Mouse (Mus musculus): ENCODE results near the gene Zkscan1. TPM values are rescaled to one million over a fixed set of nuclear protein-coding genes. Genes with fewer than 3 reads are reported as not detected.

Gene Zkscan1
- polyA plus RNA-seq (2012; fragmentation: generic; extraction: Trizol) = 1 to 10 TPM in 1 of 2 experiments, under 1 TPM in 1; 0.23 to 4.5 TPM

DNA sequence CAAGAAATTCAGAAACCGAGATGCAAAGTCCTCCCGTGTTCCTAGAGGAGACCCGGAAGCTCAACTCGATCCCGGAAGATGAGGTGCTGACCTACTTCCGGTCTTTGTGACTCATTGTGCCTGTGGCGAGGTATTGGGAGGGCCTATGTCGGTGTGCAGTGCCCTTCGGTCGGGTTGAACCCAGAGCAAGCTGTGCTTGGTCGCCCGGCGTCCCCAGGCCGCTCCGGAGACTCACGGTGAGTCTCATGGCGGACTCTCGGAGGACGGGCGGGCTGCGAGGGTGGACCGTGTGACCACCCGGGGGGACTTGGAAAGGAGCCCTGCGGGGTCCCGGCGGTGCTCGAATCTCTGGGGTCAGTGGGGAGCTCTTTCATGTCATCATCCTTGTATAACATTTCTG is at the start of gene Zkscan1:
Zkscan1 (plus strand) TSS at position 89 of the 400 bp plus-strand sequence.

DNA sequence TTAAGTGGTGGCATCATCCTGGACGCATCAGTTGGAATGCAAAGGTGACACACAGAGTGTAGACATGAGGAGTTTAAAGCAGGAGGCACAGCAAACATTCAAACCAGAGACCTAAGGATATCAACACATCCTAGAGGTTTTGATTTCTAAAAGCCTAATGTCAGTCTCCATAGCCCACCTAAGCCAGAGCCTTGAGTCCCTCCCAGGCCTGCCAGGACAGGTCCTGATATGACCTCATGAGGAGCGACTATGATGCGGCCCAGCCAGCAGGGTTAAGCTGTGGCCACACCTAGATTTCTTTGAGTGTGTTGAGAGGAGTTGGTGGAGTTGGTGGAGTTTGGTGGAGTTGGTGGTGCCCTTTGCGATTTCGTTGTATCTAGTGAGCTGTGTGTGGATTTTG is 32.0 kb upstream of the Zkscan1 start, which contains the start of gene Smok3c:
Smok3c (plus strand) TSS at position 301 of the 400 bp plus-strand sequence.

DNA sequence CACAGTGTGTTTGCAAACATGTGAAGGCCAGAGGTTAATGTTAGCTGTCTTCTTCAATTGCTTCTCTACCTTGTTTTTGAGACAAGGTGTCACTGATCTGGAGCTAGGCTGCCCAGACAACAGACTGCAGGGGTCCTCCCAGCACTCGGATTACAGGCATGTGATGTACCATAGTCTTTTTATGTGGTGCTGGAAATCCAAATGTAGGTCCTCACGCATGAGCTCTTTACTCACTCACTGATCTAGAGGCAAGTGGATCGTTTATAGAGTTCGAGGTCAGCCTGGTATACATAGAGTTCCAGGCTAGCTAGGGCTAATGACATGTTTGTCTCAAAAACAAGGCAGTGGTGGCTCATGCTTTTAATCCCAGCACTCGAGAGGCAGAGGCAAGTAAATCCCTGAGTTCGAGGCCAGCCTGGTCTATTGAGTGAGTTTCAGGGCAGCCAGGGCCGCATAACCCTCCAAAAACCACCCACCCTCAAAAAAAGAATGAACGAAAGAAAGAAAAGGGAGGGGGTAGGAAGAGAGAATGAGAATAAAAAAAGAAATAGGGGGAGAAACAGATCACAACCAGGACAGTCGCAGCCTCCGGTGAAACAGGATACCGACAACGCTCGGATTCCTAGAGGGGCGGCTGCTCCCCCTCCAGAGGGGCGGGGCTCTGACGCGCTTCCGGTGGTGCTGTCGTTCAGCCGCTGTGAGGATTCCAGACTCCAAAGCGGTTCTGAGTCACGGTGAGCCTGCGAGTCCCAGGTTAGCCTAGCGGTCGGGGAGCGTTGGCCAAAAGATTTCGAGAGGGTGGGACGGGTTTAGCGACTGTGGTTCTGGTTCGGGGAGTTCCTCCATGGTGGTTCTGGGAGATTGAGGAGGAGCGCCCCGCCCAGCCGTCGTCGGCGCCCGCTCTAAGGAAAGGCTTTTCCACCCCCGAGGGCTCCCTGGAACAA is 31.6 kb downstream of the Zkscan1 start, which contains the start of gene Zscan21:
Zscan21 (plus strand) TSS at position 649 of the 944 bp plus-strand sequence.

DNA sequence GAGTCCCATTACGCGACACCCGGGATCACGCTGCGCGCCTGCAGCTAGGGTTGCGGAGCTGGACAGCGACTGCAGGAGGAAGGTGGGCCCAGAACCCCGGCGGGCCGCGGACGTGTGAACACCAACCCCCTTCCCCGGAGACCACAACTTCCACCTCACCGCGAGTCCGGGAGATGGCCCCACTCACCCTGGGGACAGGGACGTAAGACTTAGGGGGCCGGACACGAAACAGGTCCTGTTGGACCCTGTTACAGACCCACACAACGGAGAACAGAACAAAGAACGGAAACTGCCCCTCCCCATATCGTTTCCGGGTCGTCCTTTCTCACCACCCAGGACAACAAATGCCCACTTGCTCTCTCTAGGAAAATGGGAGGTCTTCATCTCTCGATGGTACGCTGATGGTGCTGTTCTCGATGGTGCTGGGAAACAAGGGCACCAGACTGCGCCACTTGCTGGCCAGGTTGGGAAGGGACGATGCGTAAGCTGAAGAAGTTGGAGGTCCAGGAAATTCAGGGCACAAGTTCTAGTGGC is 70.6 kb downstream of the Zkscan1 start, which contains the start of gene Zfp113:
Zfp113 (minus strand) TSS at position 302 of the 534 bp plus-strand sequence.

Other genes with a start within 250 kb of the Zkscan1 start
- not detected for gene Pilra, start 248.8 kb upstream of the Zkscan1 start, polyA plus RNA-seq (2012; fragmentation: generic; extraction: Trizol)
- under 1 TPM in 1 of 2 experiments, not detected in 1; 0.15 TPM for gene Pilrb1, start 227.0 kb upstream of the Zkscan1 start, polyA plus RNA-seq (2012; fragmentation: generic; extraction: Trizol)
- under 1 TPM in 1 of 2 experiments, not detected in 1; 0.04 TPM for gene Pilrb2, start 213.3 kb upstream of the Zkscan1 start, polyA plus RNA-seq (2012; fragmentation: generic; extraction: Trizol)
- not detected for gene Cyp3a13, start 163.5 kb upstream of the Zkscan1 start, polyA plus RNA-seq (2012; fragmentation: generic; extraction: Trizol)
- gene Gjc3, start 122.0 kb upstream of the Zkscan1 start, polyA plus RNA-seq (2012; fragmentation: generic; extraction: Trizol) = under 1 TPM in 1 of 2 experiments, not detected in 1; 0.01 TPM
- not detected for gene Azgp1, start 103.6 kb upstream of the Zkscan1 start, polyA plus RNA-seq (2012; fragmentation: generic; extraction: Trizol)
- not detected for gene Smok3a, start 63.8 kb upstream of the Zkscan1 start, polyA plus RNA-seq (2012; fragmentation: generic; extraction: Trizol)
- gene Smok3b, start 63.7 kb upstream of the Zkscan1 start, polyA plus RNA-seq (2012; fragmentation: generic; extraction: Trizol) = not detected
- gene Smok3c, start 31.9 kb upstream of the Zkscan1 start, polyA plus RNA-seq (2012; fragmentation: generic; extraction: Trizol) = not detected
- 10 to 100 TPM in 1 of 2 experiments, 1 to 10 TPM in 1; 1.8 to 19.0 TPM for gene Zscan21, start 31.8 kb downstream of the Zkscan1 start, polyA plus RNA-seq (2012; fragmentation: generic; extraction: Trizol)
- gene Zfp113, start 70.7 kb downstream of the Zkscan1 start, polyA plus RNA-seq (2012; fragmentation: generic; extraction: Trizol) = 1 to 10 TPM in 1 of 2 experiments, under 1 TPM in 1; 0.56 to 3.5 TPM
- gene Cops6, start 76.0 kb downstream of the Zkscan1 start, polyA plus RNA-seq (2012; fragmentation: generic; extraction: Trizol) = 100 to 1,000 TPM; 170 to 230 TPM
- 10 to 100 TPM in 1 of 2 experiments, 1 to 10 TPM in 1; 6.1 to 21.4 TPM for gene Ap4m1, start 86.9 kb downstream of the Zkscan1 start, polyA plus RNA-seq (2012; fragmentation: generic; extraction: Trizol)
- gene Mcm7, start 87.3 kb downstream of the Zkscan1 start, polyA plus RNA-seq (2012; fragmentation: generic; extraction: Trizol) = 100 to 1,000 TPM in 1 of 2 experiments, 10 to 100 TPM in 1; 61.2 to 191 TPM
- 10 to 100 TPM; 25.1 to 32.8 TPM for gene Taf6, start 102.4 kb downstream of the Zkscan1 start, polyA plus RNA-seq (2012; fragmentation: generic; extraction: Trizol)
- gene Cnpy4, start 102.4 kb downstream of the Zkscan1 start, polyA plus RNA-seq (2012; fragmentation: generic; extraction: Trizol) = 10 to 100 TPM in 1 of 2 experiments, 1 to 10 TPM in 1; 3.2 to 41.2 TPM
- gene Mblac1, start 109.2 kb downstream of the Zkscan1 start, polyA plus RNA-seq (2012; fragmentation: generic; extraction: Trizol) = 1 to 10 TPM in 1 of 2 experiments, under 1 TPM in 1; 0.83 to 3.0 TPM
- gene Nxpe5, start 140.8 kb downstream of the Zkscan1 start, polyA plus RNA-seq (2012; fragmentation: generic; extraction: Trizol) = not detected
- 100 to 1,000 TPM in 1 of 2 experiments, 10 to 100 TPM in 1; 81.8 to 128 TPM for gene Lamtor4, start 170.4 kb downstream of the Zkscan1 start, polyA plus RNA-seq (2012; fragmentation: generic; extraction: Trizol)
- 10 to 100 TPM in 1 of 2 experiments, 1 to 10 TPM in 1; 2.6 to 12.4 TPM for gene BC037034, start 178.9 kb downstream of the Zkscan1 start, polyA plus RNA-seq (2012; fragmentation: generic; extraction: Trizol)
- under 1 TPM in 1 of 2 experiments, not detected in 1; 0.60 TPM for gene Gal3st4, start 187.8 kb downstream of the Zkscan1 start, polyA plus RNA-seq (2012; fragmentation: generic; extraction: Trizol)
- gene Gm43720, start 194.9 kb downstream of the Zkscan1 start, polyA plus RNA-seq (2012; fragmentation: generic; extraction: Trizol) = under 1 TPM in 1 of 2 experiments, not detected in 1; 0.01 TPM
- gene Gpc2, start 194.9 kb downstream of the Zkscan1 start, polyA plus RNA-seq (2012; fragmentation: generic; extraction: Trizol) = not detected
- gene Stag3, start 195.2 kb downstream of the Zkscan1 start, polyA plus RNA-seq (2012; fragmentation: generic; extraction: Trizol) = under 1 TPM in 1 of 2 experiments, not detected in 1; 0.04 TPM

Data from C3H10T1/2 (cell line).